In genomic region chrY:90739531-90740012, GRCm38 (mm10) we compare ENCODE assay signal across 11 mouse cellular contexts. TPM values are rescaled to one million over a fixed set of nuclear protein-coding genes. Genes with fewer than 3 reads are reported as not detected.
A peak's percentile ranks its signal among the peaks of the same experiment; 100 is the strongest.
DNase-seq lines count a peak whose midpoint lies in the region; ATAC-seq and TF ChIP-seq lines count a peak whose summit lies in the region.
"Not testable (repeated sequence)": the region's sequence is repeated elsewhere in the genome, so short reads cannot be mapped to it uniquely, and the experiment has no call there.
"Had no signal": no experiment of that assay in that cellular context is flagged by ENCODE, and none has a peak within 500 bp of the region (broad histone marks: within the 10 kb centered on the region; RNA-seq: fewer than 3 reads in every experiment).

No protein-coding gene starts in this region.

- H3K79me2 ChIP-seq in liver, adult 2 months (ENCODE audit: control insufficient read depth, insufficient read depth, low read length), result not testable (repeated sequence)

- peaks cover 49% of the 10 kb centered on the region for H3K9me3 ChIP-seq in intestine, postnatal 0 days (ENCODE audit: control insufficient read depth)
- H3K9me3 ChIP-seq in stomach, postnatal 0 days (ENCODE audit: control insufficient read depth, low read length), result peaks cover 22% of the 10 kb centered on the region

- not testable (repeated sequence) for H3K27me3 ChIP-seq in intestine, postnatal 0 days (replicated peaks; ENCODE audit: control insufficient read depth, insufficient read depth, low read length); liver, adult 2 months (ENCODE audit: control insufficient read depth, insufficient read depth, low read length); stomach, postnatal 0 days (ENCODE audit: control insufficient read depth, insufficient read depth, low read length)

- not testable (repeated sequence) for H3K9ac ChIP-seq in intestine, postnatal 0 days (ENCODE audit: low read depth, low read length); liver, adult 2 months (ENCODE audit: low read depth, low read length); stomach, postnatal 0 days (ENCODE audit: low read length)

- TF ChIP-seq CTCF in intestine, postnatal 0 days (IDR thresholded peaks at IDR 0.05; ENCODE audit: low read depth); liver, adult 2 months (IDR thresholded peaks at IDR 0.05; ENCODE audit: low read depth, low read length); stomach, postnatal 0 days (IDR thresholded peaks at IDR 0.05; ENCODE audit: low read depth): not testable (repeated sequence)

- intact Hi-C loops in gastrocnemius, postnatal 14 days (cut with DNase I; ENCODE audit: low total_unique reads), result not testable (repeated sequence)

- peak; percentile 62 for DNase-seq in CD4-positive, CD25-positive, alpha-beta regulatory T cell, adult 2 months (ENCODE audit: low read depth, low spot score)
- peak; percentile 44 for DNase-seq in adrenal gland, postnatal 10 days
- DNase-seq in embryo, embryonic 9.5 days (ENCODE audit: extremely low spot score), result peak; percentile 60
- DNase-seq in gastrocnemius, postnatal 14 days, result peak; percentile 9
- DNase-seq in liver, adult 2 months (ENCODE audit: extremely low read depth, low read depth, low spot score), result peak; percentile 24
- peak; percentile 55 for DNase-seq in stomach, postnatal 0 days (ENCODE audit: low spot score)

- H3K36me3 ChIP-seq in intestine, postnatal 0 days (ENCODE audit: control insufficient read depth, insufficient read depth), result peaks cover 34% of the 10 kb centered on the region
- peaks cover 16% of the 10 kb centered on the region for H3K36me3 ChIP-seq in liver, adult 2 months (ENCODE audit: control insufficient read depth, insufficient read depth, low read length)
- H3K36me3 ChIP-seq in stomach, postnatal 0 days (ENCODE audit: control insufficient read depth, insufficient read depth, low read length), result peaks cover 24% of the 10 kb centered on the region

- not testable (repeated sequence) for H3K4me2 ChIP-seq in intestine, postnatal 0 days (replicated peaks; ENCODE audit: low read depth); stomach, postnatal 0 days (replicated peaks; ENCODE audit: low read depth)

- ATAC-seq in intestine, postnatal 0 days, result peak; percentile 13; the same call in 1 of the 2 replicates
- 0 out of 2 replicates have a peak, but pooled peaks have one; percentile 2 for ATAC-seq in monocyte, adult 5-6 weeks (replicated peaks; ENCODE audit: insufficient number of reproducible peaks, low FRiP score, low TSS enrichment, poor library complexity, severe bottlenecking)
- ATAC-seq in stomach, postnatal 0 days (ENCODE audit: low FRiP score, low TSS enrichment), result not testable (repeated sequence)

- 58% methylated on average over 11 of the region's 11 CpGs for WGBS in intestine, postnatal 0 days
- 41% methylated on average over 11 of the region's 11 CpGs for WGBS in liver, adult 2 months
- 53% methylated on average over 11 of the region's 11 CpGs for WGBS in stomach, postnatal 0 days

- not testable (repeated sequence) for H3K4me3 ChIP-seq in intestine, postnatal 0 days (ENCODE audit: low read depth, low read length); liver, adult 2 months (ENCODE audit: insufficient read depth, low read depth, low read length); stomach, postnatal 0 days (ENCODE audit: low read depth, low read length)

- not testable (repeated sequence) for TF ChIP-seq EP300 in stomach, postnatal 0 days (optimal IDR thresholded peaks at IDR 0.05)

- not testable (repeated sequence) for H3K4me1 ChIP-seq in intestine, postnatal 0 days (replicated peaks; ENCODE audit: control insufficient read depth, insufficient read depth, low read length); liver, adult 2 months (ENCODE audit: control insufficient read depth, insufficient read depth, low read length); stomach, postnatal 0 days (replicated peaks; ENCODE audit: control insufficient read depth, insufficient read depth)

- TF ChIP-seq POLR2A in liver, adult 2 months (IDR thresholded peaks at IDR 0.05; ENCODE audit: extremely low read depth, insufficient read depth, low read length), result not testable (repeated sequence)

- H3K27ac ChIP-seq in intestine, postnatal 0 days (ENCODE audit: low read depth, low read length), result 0 out of 2 replicates have a peak overlapping the region, but pooled peaks have one; percentile 1
- not testable (repeated sequence) for H3K27ac ChIP-seq in liver, adult 2 months (replicated peaks; ENCODE audit: insufficient read depth, low read depth, low read length); stomach, postnatal 0 days (replicated peaks)

RNA-seq across cellular contexts. Expression of gene Gm21860, which starts 15.0 kb away (rescaled TPM):
- total RNA-seq in adrenal gland, postnatal 10 days (2021), result not detected
- not detected for total RNA-seq in gastrocnemius, postnatal 14 days (2021)
- not detected in 2 replicates for polyA plus RNA-seq in intestine, postnatal 0 days (2015; fragmentation: Nextera tagmentation; extraction: Ambion mirVana)
- not detected in 2 replicates for total RNA-seq in liver, adult 2 months (2014; rRNA removed)
- not detected in 2 replicates for polyA plus RNA-seq in liver, adult 2 months (2012; rRNA removed)
- total RNA-seq in monocyte, adult 5-6 weeks (2017), result not detected in 3 replicates
- polyA plus RNA-seq in stomach, postnatal 0 days (2015; fragmentation: Nextera tagmentation; extraction: Ambion mirVana), result not detected in 2 replicates
- total RNA-seq: layer of hippocampus, postnatal 25 days had no signal
- polyA plus RNA-seq: forebrain, embryonic 16.5 days; hindbrain, embryonic 12.5 days had no signal

RNA-seq across cellular contexts. Expression of gene Gm47283, which starts 45.0 kb away (rescaled TPM):
- not detected for total RNA-seq in adrenal gland, postnatal 10 days (2021)
- total RNA-seq in gastrocnemius, postnatal 14 days (2021), result not detected
- not detected in 2 replicates for polyA plus RNA-seq in intestine, postnatal 0 days (2015; fragmentation: Nextera tagmentation; extraction: Ambion mirVana)
- total RNA-seq in liver, adult 2 months (2014; rRNA removed), result not detected in 2 replicates
- not detected in 2 replicates for polyA plus RNA-seq in liver, adult 2 months (2012; rRNA removed)
- total RNA-seq in monocyte, adult 5-6 weeks (2017), result not detected in 3 replicates
- not detected in 2 replicates for polyA plus RNA-seq in stomach, postnatal 0 days (2015; fragmentation: Nextera tagmentation; extraction: Ambion mirVana)
- total RNA-seq: layer of hippocampus, postnatal 25 days had no signal
- polyA plus RNA-seq: forebrain, embryonic 16.5 days; hindbrain, embryonic 12.5 days had no signal

Comparison
In these comparisons a context has a peak if more than half of its experiments do, and no peak if none do; other contexts are left out.
1. DNase-seq: peak in every context shown above with its lines; median percentile 62 in CD4-positive, CD25-positive, alpha-beta regulatory T cell, adult 2 months; 60 in embryo, embryonic 9.5 days; 55 in stomach, postnatal 0 days; 44 in adrenal gland, postnatal 10 days; 24 in liver, adult 2 months; 9 in gastrocnemius, postnatal 14 days.